Mouse (Mus musculus) hindbrain, embryonic 16.5 days (tissue): ENCODE data around the gene Ryr3. TPM values are rescaled to one million over a fixed set of nuclear protein-coding genes. Genes with fewer than 3 reads are reported as not detected.

ENCODE experiments used
- ATAC-seq: fragments of 200-750 bp; cut with Nextera tagmentation; 2 replicates; pipeline ENCODE4 v1.8.0; 2017; ENCODE audit warnings: moderate TSS enrichment, moderate library complexity
- H3K27ac ChIP-seq: fragments of 300-500 bp; sonication (generic); 2 replicates; pipeline ENCODE4 v1.5.1; 2014; ENCODE audit warnings: low read depth, mild to moderate bottlenecking, control low read depth, low read length, moderate library complexity
- H3K27me3 ChIP-seq: fragments of 300-500 bp; sonication (generic); replicated peaks from 2 replicates; pipeline ENCODE4 v1.6.1; 2014; ENCODE audit warnings: low read length; ENCODE audit not compliant: control insufficient read depth, insufficient read depth
- H3K36me3 ChIP-seq: fragments of 300-500 bp; sonication (generic); 2 replicates; pipeline ENCODE4 v1.6.1; 2014; ENCODE audit warnings: mild to moderate bottlenecking, low read length, moderate library complexity, mixed read lengths; ENCODE audit not compliant: control insufficient read depth, insufficient read depth
- H3K4me1 ChIP-seq: fragments of 300-500 bp; sonication (generic); 2 replicates; pipeline ENCODE4 v1.6.1; 2014; ENCODE audit warnings: low read depth, low read length; ENCODE audit not compliant: control insufficient read depth, insufficient read depth
- H3K4me2 ChIP-seq: fragments of 300-500 bp; sonication (generic); 2 replicates; pipeline ENCODE4 v1.6.1; 2014; ENCODE audit warnings: mild to moderate bottlenecking, low read length, control low read depth, moderate library complexity
- H3K4me3 ChIP-seq: fragments of 300-500 bp; sonication (generic); 2 replicates; pipeline ENCODE4 v1.5.1; 2014; ENCODE audit warnings: mild to moderate bottlenecking, low read length, control low read depth, moderate library complexity
- H3K9ac ChIP-seq: fragments of 300-500 bp; sonication (generic); 2 replicates; pipeline ENCODE4 v1.6.1; 2014; ENCODE audit warnings: low read depth, mild to moderate bottlenecking, control low read depth, low read length, moderate library complexity
- H3K9me3 ChIP-seq: fragments of 300-500 bp; sonication (generic); 2 replicates; pipeline ENCODE4 v1.6.1; 2014; ENCODE audit warnings: mild to moderate bottlenecking, low read length, moderate library complexity; ENCODE audit not compliant: control insufficient read depth
- WGBS: fragments of 180-500 bp; shearing (Covaris S2); extraction: QIAGEN DNeasy Blood & Tissue Kit; methylation state at CpG from one replicate; pipeline ENCODE4 v1.1.7; 2014; 5-methylcytosine and 5-hydroxymethylcytosine counted together
- polyA plus RNA-seq: library from polyadenylated mRNA; unstranded; fragments of >200 nt; fragmentation: Nextera tagmentation; extraction: Ambion mirVana; gene quantifications from 2 replicates; pipeline ENCODE4 v1.2.1, GENCODE M21; 2015

Ryr3 gene
- polyA plus RNA-seq, 1 experiment from 2014 or later = 7.6 TPM

GRCm38 (mm10) chr2:113008961-113009740 lies 207.7 kb downstream of the Ryr3 start:
- Histone ChIP-seq H3K4me3 (no peak overlapping the region), H3K27me3 (no peaks in the 10 kb centered on the region), H3K9ac (no peak overlapping the region), H3K36me3 (no peaks in the 10 kb centered on the region), H3K9me3 (no peaks in the 10 kb centered on the region), H3K4me2 (peak overlapping the region; percentile 2; the same call in 1 of the 2 replicates), H3K27ac (no peak overlapping the region), H3K4me1 (0 out of 2 replicates have a peak, but pooled peaks cover 2% of the 10 kb centered on the region)
- WGBS = 46% methylated on average over 11 of the region's 11 CpGs
- ATAC-seq = peak; percentile 85

GRCm38 (mm10) chr2:112998498-112998897 lies 218.4 kb downstream of the Ryr3 start:
- no peak for ATAC-seq
- Histone ChIP-seq H3K9ac (no peak overlapping the region), H3K4me2 (no peak overlapping the region), H3K27me3 (no peaks in the 10 kb centered on the region), H3K4me3 (no peak overlapping the region), H3K27ac (no peak overlapping the region), H3K36me3 (no peaks in the 10 kb centered on the region), H3K4me1 (no peaks in the 10 kb centered on the region), H3K9me3 (no peaks in the 10 kb centered on the region)
- 78% methylated on average over 3 of the region's 3 CpGs for WGBS

DNA sequence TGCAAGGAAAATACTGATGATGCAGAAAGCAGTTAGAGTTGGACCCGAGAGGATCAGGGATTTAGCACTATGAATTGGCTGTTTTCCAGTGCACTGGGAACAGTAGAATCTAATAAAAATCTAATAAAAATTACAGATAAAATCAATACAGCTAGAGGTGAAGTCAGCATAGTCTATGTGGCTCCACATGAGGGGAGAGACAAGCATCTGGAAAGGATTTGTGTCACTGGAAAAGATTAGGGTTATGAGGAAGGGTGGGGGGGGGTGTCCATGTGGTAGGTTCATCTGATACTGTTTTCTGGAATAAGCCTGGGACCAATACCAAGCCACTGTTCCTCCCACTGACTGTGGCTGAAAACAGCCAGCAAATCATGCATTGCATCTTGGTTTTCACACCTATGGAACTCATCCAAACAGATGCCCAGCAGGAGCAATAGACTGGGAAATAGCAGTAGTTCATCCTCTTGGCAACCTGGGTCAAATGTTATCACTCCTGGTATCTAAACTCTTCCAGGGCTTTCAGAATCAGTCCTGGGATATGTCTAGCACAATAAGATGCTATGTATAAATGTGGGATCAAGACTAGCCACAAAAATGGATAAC lies 233.9 kb downstream of the Ryr3 start:
- Histone ChIP-seq H3K27me3 (no peaks in the 10 kb centered on the region), H3K9ac (no peak overlapping the region), H3K4me3 (no peak overlapping the region), H3K4me2 (no peak overlapping the region), H3K36me3 (no peaks in the 10 kb centered on the region), H3K4me1 (no peaks in the 10 kb centered on the region; the same call in 1 of the 2 replicates), H3K27ac (no peak overlapping the region), H3K9me3 (no peaks in the 10 kb centered on the region)
- WGBS = 40% methylated on average over 1 of the region's 1 CpGs
- 0 out of 2 replicates have a peak, but pooled peaks have one; percentile 27 for ATAC-seq

GRCm38 (mm10) chr2:112966807-112967625 lies 249.9 kb downstream of the Ryr3 start:
- Histone ChIP-seq H3K9ac (no peak overlapping the region), H3K4me3 (no peak overlapping the region), H3K27me3 (no peaks in the 10 kb centered on the region), H3K4me2 (no peak overlapping the region), H3K27ac (no peak overlapping the region), H3K4me1 (no peaks in the 10 kb centered on the region), H3K36me3 (no peaks in the 10 kb centered on the region), H3K9me3 (no peaks in the 10 kb centered on the region)
- ATAC-seq = peak; percentile 74
- WGBS = 54% methylated on average over 14 of the region's 14 CpGs

- Histone ChIP-seq H3K27ac (no peak overlapping the region), H3K4me1 (no peaks in the 10 kb centered on the region), H3K4me3 (no peak overlapping the region), H3K4me2 (no peak overlapping the region), H3K9me3 (no peaks in the 10 kb centered on the region), H3K9ac (no peak overlapping the region), H3K27me3 (no peaks in the 10 kb centered on the region), H3K36me3 (no peaks in the 10 kb centered on the region)
- 0 out of 2 replicates have a peak, but pooled peaks have one; percentile 37 for ATAC-seq
- WGBS = 67% methylated on average over 1 of the region's 1 CpGs
Observed at GRCm38 (mm10) chr2:112948931-112949330, 268.0 kb downstream of the Ryr3 start.

GRCm38 (mm10) chr2:112931776-112932175 lies 285.1 kb downstream of the Ryr3 start:
- Histone ChIP-seq H3K9ac (no peak overlapping the region), H3K4me3 (no peak overlapping the region), H3K4me1 (no peaks in the 10 kb centered on the region), H3K27ac (no peak overlapping the region), H3K4me2 (no peak overlapping the region), H3K36me3 (no peaks in the 10 kb centered on the region), H3K9me3 (no peaks in the 10 kb centered on the region), H3K27me3 (no peaks in the 10 kb centered on the region)
- ATAC-seq = no peak
- 50% methylated on average over 1 of the region's 1 CpGs for WGBS

GRCm38 (mm10) chr2:112913796-112914195 lies 303.1 kb downstream of the Ryr3 start:
- no peaks in the 10 kb centered on the region for H3K27me3 ChIP-seq
- H3K9ac ChIP-seq = no peak overlapping the region
- H3K4me1 ChIP-seq = no peaks in the 10 kb centered on the region
- no peaks in the 10 kb centered on the region for H3K36me3 ChIP-seq
- no peak overlapping the region for H3K4me2 ChIP-seq
- no peak overlapping the region for H3K27ac ChIP-seq
- no peak overlapping the region for H3K4me3 ChIP-seq
- ATAC-seq = no peak
- no peaks in the 10 kb centered on the region for H3K9me3 ChIP-seq

DNA sequence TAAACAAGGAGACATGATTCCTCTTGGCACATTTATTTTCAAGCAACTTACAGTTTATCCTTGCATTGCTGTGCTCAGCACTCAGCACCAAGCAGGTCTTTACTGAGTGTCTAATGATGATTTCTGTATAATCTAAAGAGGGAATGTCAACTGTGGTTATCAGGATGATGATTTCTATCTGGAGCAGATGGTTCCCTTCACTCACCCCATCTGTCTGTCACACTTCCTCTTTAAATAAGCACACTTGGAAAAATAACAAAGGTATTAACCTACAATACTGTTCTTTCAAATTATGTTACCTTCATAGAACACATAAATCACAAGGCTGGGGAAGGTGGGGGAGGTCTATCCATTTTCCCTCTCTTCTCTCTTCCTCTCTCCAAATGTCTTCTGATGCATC lies 304.3 kb downstream of the Ryr3 start:
- Histone ChIP-seq H3K9ac (no peak overlapping the region), H3K36me3 (no peaks in the 10 kb centered on the region), H3K27me3 (no peaks in the 10 kb centered on the region), H3K4me2 (no peak overlapping the region), H3K27ac (no peak overlapping the region), H3K9me3 (no peaks in the 10 kb centered on the region), H3K4me3 (no peak overlapping the region), H3K4me1 (no peaks in the 10 kb centered on the region)
- ATAC-seq = no peak

GRCm38 (mm10) chr2:112910579-112910978 lies 306.3 kb downstream of the Ryr3 start:
- H3K4me3 ChIP-seq = no peak overlapping the region
- H3K4me2 ChIP-seq = no peak overlapping the region
- H3K4me1 ChIP-seq = no peaks in the 10 kb centered on the region
- 77% methylated on average over 4 of the region's 4 CpGs for WGBS
- no peak overlapping the region for H3K9ac ChIP-seq
- no peaks in the 10 kb centered on the region for H3K27me3 ChIP-seq
- no peaks in the 10 kb centered on the region for H3K36me3 ChIP-seq
- ATAC-seq = no peak
- no peaks in the 10 kb centered on the region for H3K9me3 ChIP-seq
- no peak overlapping the region for H3K27ac ChIP-seq
